Mouse (Mus musculus): ENCODE data around the gene Wdtc1.

Gene Wdtc1

DNA sequence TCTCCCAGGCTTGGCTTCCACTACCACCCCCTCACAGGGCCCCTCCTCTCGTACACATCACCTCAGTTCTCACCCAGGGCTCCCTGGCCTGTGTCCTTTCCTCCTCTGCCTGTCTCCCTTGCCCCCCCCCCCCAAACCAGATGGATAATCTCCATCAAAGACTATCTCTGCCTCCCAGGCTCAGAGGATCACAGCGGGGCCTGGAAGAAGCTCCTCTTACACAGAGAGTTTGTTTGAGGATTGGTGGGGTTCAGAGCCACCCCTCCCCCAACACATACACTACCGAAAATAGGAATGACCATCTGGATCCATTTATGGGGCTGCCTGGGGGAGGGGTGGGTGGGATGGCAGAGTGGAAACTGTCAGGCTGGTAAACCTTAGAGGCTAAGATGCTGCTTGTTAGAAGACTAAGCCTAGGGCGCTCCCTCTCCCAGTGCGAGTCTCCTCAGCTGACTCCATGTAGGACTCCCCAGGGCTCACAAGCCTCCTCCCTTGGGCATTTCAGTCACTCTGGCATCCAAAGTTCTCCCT lies 71.3 kb downstream of the Wdtc1 start:
- peak; percentile 79 for DNase-seq (ENCODE audit: low spot score)

DNA sequence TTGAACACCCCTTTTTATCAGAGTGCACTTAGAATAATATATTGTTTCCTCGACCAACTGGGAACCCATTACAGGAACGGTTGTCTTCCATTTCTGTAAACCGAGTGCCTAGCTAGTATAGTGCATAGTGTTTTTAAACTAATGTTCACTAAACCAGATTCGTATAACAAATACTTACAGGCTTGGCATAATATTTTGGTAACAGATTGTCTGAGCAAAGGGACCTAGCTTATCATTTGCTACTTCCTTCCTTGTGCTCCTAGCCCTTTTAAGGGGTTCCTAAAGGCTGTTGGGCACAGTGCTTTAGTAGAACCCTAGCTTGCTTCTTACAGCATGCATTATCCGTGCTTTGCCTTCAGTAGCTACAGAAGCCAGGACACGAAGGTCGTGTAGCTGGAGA lies 71.8 kb downstream of the Wdtc1 start:
- DNase-seq (ENCODE audit: low spot score): no peak

DNA sequence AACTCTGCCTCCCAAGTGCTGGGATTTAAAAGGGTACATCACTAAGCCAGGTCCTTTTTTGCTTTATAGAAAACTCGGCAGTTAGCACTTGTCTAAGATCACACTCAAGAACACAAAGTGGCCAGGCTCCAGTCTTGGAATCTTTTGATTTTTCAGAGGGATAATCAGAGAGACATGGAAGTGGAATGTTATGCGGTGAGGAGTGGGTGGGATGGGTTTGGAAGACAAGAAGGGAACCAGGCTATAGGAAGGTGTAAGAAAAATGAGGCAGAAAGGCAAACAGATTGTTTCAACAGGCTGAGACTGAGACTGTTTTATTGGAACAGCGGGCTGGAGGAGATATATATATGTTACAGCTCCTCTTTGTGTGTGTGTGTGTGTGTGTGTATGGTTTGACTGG lies 74.8 kb downstream of the Wdtc1 start:
- no peak for DNase-seq (ENCODE audit: low spot score)

DNA sequence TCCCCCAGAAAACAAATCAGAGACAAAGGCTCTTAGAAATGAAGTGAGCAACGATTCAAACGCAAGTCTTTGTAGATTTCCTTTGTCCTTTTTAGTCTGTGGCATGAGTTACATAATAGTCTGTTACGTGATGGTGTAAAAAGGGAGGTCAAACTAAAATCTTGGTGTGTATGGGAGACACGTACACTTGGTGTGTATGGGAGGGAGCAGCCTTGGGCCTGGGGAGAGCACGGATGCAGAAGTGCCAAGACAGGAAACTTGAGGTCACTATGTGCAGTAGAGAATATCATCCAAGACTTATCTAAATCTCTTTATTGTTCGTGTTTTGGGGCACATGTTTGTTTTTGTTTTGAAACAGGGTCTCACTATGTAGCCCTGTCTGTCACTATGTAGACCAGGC lies 75.2 kb downstream of the Wdtc1 start:
- DNase-seq (ENCODE audit: low spot score): no peak

DNA sequence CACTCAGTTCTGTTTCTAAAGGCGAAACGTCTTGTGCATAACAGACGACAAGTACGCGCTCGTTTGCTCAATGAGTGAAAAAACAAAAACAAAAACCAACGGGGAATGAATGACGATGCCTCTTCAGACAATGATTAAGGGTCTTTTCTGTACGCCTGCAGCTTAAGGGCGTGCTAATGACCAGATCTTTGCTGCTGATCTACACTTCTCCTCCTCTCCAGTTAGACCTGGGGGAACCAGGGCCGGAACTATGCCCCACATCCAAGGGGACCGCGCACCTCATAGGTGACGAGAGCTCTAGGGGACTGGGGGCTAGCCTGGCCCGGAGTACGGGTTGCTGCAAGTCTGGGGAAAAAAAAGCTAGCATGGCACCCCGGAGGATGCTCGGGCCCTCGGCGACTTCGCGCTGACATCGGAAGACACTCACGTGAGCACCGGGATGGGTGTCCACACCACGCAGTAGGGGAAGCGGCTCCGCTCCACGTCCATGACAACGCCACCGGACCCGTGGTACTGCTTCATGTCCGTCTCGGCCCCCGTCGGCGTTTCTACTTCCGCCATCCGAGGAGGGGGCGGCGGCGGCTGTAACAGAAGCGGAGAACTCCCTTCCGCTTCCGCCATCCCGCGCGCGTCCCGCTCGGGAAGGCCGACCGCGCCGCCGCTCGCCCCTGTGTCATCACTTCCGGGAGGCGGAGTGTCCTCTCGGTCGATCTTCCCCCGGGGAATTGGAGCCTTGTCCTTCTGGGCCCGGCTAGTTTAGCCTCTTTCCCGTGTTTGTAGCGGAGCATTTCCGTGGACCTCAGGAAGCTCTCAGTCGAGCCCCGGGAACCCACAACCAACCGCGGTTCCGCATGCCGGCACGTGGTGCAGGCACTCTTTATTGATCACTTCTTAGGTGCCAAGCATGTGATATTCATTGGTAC lies 75.9 kb downstream of the Wdtc1 start, which contains the start of gene Tmem222:
Tmem222 (minus strand) TSS at position 689 of the 923 bp plus-strand sequence.
- peak; percentile 96 for DNase-seq (ENCODE audit: low spot score)

DNA sequence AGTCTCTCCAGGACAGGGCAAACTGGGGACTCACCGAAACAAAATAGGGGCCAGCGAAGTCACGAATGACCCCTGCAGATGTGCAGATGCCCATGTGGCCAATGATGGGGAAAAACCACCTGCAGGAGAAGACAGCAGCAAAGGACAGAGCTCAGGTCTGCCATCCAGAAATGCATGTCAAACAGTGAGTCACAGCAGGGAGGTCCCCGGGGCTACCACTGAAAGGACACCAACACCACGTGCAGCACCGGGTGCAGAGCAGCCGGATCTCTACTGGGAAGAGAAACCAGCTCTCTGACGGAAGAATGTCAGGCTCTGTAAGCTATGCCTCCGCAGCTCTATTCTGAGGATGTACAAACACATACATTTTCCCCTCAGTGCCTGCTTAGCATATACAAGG lies 82.4 kb downstream of the Wdtc1 start:
- DNase-seq (ENCODE audit: low spot score): no peak

DNA sequence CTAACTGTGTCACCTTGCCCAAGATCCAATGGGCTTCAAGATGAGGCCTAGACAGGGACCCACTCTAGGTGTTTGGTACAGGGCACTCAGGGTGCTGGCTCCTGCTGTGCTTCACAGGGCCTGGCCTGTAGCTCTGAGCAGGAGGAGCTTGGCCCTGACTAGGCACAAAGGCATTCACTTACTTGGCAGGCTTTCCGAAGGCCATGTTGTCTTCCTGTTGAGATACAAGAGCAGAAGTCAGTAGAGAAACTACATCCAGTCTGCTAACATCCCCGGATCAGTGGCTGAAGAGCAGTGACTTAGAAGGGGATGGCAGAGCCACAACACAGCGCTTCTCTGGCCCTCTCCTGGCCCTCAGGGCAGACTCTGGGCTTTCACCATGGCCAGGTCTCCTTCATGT lies 83.7 kb downstream of the Wdtc1 start:
- DNase-seq (ENCODE audit: low spot score): no peak

DNA sequence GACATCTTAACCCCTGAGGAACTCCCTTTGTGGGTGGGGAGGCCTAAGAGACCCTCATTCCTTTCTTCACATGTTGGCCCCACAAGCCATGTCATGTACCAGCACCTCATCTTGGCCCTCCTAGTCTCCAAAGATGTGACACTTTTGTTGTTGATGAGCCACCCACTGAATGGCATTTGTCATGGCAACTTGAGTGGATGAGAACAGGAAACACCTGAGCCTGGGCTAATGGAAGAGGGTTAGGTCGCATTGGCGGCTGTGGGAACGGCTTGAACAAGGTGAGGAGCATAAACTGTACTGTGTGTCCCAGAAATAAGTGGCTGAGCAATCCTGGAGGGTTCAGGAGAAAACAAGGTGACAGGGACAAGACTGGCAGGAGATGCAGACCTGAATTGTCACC lies 84.3 kb downstream of the Wdtc1 start:
- DNase-seq (ENCODE audit: low spot score): no peak

DNA sequence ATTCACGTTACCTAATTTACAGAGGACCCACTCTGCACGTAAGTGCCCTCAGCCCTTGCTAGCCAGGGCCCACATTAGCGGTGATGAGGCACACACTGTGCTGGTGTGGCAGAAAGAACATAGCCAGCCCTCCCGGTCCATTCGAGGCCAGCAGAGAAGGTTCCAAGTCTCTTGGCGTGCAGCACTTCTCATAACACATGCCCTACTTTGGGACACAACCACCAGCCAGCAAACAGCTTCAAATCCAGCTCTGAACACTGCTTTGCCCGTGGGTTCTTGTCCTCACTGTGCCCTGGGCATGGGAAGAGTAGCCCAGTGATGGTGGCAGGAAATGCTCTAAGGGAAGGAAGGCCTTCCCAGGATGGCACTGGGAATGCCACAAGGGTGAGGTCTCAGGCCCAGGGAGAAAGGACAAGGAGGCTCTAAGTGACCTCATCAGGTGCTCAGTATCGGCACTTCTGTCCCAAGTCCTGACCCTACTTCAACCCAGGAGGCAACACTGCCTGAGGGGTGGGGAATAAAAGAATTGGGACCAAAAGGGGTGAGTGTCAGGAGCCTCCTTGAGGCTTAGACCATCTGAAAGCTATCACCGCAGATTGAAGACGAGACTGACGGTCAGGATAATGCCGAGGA lies 86.9 kb downstream of the Wdtc1 start:
- no peak for DNase-seq (ENCODE audit: low spot score)

DNA sequence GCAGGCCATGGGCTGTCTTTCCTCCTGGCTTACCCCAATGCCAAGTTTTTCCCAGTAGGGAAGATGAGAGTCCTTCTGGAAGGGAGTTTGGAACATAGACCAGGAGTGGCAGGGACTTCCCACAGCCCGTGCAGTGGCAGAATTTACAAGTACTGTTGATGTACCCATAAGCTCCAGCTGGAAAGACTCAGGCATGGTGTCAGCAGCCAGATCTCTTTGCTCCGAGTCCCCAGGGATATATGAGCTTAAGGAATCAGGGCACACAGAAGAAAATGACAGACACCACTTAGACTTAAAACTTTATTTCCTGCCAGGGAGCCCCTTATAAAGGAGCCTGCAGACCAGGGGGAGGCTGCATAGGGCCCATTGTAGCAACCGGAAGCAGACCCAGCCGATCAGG lies 87.5 kb downstream of the Wdtc1 start:
- no peak for DNase-seq (ENCODE audit: low spot score)

DNA sequence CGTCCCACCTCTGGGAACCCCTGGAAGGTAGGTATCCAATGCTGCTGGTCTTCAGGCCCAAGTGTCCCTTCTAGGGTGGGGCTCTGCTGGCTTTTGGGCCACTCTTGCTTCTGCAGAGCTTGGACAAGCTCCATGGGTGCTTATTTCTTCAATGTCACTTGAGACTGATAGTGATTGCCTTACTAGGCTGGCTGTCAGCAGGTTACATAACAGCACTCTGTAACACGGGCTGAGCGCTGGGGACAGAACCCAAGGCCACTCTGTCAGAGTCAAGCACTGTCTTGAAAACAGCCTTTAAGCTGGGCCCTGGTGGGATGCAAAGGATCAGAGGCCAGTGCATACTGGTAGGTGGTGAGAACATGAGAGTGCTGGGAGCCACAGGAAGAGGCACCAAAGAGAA lies 88.0 kb downstream of the Wdtc1 start:
- DNase-seq (ENCODE audit: low spot score): no peak

DNA sequence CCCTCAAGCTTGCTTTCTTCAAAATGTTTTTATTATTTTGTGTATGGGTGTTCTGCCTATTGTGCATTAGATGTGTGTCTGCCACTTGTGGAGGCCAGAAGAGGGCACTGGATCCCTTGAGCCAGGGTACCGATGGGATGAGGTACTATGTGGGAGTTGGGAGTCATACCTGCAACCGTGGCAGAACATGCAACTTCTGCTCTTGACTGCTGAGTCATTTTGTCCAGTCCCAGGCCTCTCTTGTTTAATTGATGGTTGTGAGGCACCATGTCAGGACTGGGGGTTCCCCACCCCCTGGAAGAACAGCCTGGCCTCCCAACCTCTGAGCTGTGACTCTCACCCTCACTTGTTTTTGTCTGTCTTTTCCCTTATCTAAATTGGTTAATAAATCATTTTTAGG lies 88.7 kb downstream of the Wdtc1 start:
- DNase-seq (ENCODE audit: low spot score): no peak

DNA sequence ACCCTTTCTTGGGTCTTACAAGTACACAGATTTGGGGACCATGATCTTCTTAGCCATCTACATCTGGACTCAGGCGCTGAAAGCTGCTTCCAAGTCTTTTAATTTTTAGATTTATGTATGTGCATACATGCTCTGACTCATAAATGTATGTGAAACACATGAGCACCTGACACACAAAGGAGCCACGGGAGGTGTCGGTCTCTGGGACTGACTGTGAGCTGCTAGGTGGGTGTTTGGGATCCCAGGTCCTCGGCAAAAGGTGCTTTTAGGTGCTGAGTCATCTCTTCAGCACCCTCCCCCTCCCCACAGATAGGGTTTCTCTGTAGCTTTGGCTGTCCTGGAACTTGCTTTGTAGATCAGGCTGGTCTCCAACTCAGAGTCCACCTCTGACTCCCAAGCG lies 89.5 kb downstream of the Wdtc1 start:
- no peak for DNase-seq (ENCODE audit: low spot score)

DNA sequence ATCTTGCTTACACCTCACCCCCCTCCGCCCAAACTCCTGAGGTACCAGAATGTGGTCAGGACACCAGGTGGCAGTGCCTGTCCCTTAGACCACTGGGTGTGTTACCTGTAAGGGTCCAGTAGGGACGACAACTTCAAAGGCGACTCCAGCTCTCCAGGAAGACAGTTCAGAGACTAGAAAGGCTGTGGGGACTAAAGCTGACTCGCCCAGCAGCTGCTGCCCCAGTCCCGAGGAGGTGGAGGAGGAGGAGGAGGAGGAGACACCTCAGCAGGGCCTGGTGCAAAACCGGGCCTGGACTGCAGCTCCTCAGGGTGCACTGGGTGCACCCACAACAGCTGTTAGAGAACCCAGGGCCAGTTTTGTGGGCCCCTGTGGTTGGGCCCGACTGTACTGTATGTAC lies 90.4 kb downstream of the Wdtc1 start, which contains the start of gene Sytl1:
Sytl1 (minus strand) TSS at position 232 of the 400 bp plus-strand sequence.
- no peak for DNase-seq (ENCODE audit: low spot score)

DNA sequence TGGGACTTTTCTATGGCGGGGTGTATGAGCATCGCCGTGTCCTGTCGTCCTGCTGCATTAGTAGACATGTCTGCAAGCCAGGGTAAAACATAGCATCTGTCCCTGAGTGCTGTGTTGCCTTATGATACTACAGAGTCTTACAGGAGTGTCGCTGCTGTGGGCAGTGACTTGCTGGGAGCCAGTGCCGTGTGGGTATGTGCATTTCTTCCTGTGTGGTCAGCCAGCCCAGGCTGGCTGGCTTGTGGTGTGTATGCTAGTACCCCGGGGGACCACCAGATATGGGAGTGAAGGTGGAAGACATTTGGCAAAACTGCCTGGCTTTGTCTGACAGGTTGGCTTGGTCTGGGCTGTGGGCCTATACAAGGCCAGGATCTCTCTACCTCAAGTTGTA lies 90.9 kb downstream of the Wdtc1 start:
- DNase-seq (ENCODE audit: low spot score): no peak

DNA sequence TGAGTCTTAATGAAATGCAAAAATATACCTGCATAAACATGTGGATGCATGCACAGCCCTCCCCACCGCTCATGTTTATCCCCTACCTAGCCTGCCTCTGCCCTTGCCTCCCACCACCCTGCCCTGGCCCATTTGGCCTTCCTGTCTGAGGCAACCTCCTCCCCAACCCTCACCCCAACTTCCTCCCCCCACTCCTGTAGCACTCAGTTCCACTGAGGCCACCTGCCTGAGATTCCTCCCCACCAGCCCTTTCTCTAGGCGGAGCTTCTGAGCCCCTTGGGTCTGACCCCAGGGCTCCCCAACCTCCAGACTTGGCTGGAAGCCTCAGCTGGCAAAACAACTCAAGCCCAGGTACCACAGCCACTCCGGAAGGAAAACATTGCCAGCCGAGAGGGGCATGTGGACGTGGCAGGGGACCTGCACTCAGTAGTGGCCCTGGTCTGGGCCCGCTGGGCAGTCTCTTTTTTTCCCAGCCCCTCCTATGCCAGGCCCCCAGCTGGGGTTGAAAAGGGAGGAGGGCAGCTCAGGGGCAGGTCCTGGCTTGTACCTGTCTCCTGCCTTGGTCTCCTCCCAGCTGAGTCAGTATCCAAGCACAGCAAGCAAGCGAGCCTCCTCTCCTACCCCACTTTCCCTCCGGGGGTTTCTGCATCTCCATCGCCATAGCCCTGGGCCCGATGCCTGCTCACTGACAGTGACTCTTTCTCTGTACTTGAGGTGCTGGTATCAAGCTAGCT lies 91.5 kb downstream of the Wdtc1 start:
- DNase-seq (ENCODE audit: low spot score): no peak

DNA sequence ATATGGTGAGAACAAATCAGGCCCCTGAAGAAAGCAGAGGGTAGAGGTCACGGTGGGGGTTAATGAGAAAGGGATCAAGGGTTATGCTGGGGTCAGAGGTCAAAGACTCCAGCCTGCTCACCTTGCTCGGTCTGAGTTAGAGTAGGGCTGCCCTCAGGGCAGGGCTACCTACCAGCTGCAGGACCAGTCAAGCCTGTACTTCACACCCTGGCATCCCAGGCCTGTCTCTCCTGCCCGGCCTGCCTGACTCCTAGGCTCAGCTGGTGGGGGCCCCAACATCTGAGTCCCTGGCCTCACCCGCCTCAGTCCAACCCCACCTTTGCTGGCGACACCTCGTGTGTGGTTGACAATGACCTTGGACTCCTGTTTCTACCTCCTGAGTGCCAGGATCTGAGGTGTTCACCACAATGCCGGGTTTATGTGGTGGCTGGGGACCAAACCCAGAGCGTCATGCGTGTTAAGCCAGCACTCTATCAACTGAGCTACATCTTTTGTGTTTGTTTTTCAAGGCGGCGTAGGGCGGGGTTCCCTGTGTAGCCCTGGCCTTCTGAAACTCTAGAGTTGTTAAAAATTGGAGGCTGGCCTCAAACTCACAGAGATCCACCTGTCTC lies 95.4 kb downstream of the Wdtc1 start:
- no peak for DNase-seq (ENCODE audit: low spot score)

DNA sequence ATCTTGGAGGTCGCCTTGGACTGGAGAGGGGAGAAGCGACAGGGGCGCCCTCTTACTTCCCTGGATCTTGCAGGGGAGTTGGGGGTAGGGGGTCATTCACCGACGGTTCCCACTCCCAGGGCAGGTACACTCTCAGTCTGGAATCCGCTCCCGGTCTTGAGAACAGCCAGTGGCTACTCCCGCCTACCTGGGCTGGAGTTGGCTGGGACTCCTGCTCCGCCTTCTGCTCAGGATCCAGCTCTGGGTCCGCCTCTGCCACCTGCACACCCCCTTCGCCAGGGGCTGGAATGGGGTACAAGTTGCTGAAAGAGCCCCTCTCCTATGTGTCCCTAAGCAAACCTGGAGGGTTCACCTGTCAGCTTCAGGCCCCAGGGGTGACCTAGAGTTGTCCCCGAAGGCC lies 96.1 kb downstream of the Wdtc1 start:
- no peak for DNase-seq (ENCODE audit: low spot score)

DNA sequence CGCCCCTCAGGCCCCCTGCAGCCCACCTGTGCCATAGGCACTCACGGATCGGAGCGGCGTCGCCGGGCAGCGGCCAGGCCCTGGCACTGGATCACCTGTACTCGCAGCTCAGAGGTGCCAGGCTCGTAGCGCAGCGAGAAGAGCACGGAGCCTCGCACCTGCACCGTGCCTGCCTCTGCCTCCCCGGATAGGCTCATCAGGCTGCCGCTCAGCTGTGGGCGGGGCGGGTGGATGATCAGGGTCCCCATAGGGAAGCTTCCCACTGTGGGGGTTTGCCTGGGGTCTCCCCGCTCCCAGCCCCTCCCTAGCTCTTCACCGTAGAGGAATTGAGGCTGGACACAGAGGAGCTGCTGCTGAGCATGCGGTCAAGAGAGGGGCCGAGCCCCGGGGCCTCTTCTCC lies 96.5 kb downstream of the Wdtc1 start:
- DNase-seq (ENCODE audit: low spot score): no peak

DNA sequence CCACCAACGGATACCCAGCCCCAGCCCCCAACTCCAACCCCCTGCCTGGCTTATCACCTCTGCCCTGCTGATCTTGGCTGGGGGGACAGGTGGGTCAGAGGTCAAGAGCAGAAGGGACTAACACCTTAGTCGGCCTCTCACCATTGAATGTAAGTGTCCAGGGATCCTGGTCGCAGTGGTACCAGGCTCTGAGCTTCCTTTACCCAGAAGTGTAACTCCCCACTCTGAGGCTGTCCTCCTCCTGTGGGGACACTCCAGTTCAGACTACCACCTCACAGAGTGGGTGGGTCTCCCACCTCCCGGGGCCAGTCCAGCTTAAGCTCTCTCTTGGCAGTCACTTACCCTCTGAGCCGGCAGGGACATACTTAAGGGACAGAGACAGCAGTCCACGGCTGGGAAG lies 97.9 kb downstream of the Wdtc1 start:
- no peak for DNase-seq (ENCODE audit: low spot score)

DNA sequence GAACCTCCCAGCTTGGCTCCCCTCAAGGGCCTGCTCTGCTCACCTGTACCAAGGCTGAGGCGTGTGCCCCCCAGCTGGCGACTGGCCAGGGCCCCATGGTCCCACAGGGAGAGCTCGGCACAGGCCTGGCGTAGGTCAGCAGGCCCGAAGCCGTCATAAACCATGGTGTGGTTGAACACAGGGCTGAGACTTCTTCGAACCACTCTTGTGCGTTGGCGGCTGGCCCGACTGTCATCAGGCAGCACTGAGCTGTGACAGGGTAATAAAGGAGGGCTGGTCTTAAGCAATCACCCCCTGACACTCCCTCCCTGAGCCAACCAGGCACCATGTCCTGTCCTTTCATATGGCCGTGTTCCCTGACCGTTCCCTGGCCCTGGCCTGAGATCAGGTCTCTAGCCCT lies 99.9 kb downstream of the Wdtc1 start:
- DNase-seq (ENCODE audit: low spot score): no peak

DNA sequence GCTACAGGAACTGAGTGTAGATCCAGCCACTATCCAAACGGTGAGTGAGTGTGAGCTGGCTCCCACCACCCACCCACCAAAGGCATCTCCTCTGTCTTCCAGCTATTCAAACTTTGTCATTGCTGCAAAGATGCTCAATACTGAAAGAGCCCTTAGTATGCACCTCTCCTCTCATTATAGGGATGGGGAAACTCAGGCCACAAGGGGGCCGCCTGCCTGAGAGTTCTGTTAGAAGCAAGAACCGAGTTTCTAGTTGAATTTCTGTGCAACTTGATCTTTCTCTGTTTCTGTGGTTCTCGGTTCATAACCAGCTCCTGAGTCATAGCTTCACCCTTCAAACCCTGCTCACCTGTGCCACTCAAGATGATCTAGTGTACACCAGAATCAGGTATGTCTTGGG lies 101.2 kb downstream of the Wdtc1 start:
- no peak for DNase-seq (ENCODE audit: low spot score)

All from embryo, embryonic 10 days (tissue).